Mouse (Mus musculus) left cerebral cortex, adult 8-10 months (tissue): ENCODE results near the gene Abcb4. TPM values are rescaled to one million over a fixed set of nuclear protein-coding genes. Genes with fewer than 3 reads are reported as not detected.
"Not testable (repeated sequence)": the region's sequence is repeated elsewhere in the genome, so short reads cannot be mapped to it uniquely, and the experiment has no call there.

Experiments used
- DNase-seq, 2 experiments: peaks; one replicate each; pipeline ENCODE4 v3.0.0; 2022; ENCODE audit warnings: low spot score in 2 of 2
- total RNA-seq, 4 experiments: library from RNA; stranded (reverse); gene quantifications; 2 replicates each; pipeline ENCODE4 v1.2.4; 2022

Gene Abcb4
- total RNA-seq, 4 experiments from 2014 or later, result 4.7 to 5.5 (median 4.9) TPM

DNA sequence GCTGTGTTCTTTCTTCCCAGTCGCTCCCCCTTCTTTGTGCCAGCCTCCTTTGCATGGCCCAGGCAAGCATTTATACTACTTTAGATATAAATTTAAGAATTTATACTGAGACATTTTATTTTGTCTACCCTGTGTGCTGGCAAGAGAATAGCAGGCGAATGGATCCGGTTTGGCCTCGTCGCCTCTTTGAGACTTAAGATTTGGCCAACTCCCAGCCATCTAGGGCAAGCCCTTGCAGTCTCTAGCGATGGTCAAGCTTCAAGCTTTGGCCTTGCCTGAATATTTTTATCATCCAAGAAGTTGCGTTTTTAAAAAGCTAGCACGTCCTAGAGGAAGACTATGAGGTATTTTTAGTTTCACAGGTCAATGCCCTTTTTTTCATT is 104.0 kb downstream of the Abcb4 start:
- no peak for DNase-seq

GRCm38 (mm10) chr5:8999108-8999507 is 105.6 kb downstream of the Abcb4 start:
- no peak for DNase-seq

DNA sequence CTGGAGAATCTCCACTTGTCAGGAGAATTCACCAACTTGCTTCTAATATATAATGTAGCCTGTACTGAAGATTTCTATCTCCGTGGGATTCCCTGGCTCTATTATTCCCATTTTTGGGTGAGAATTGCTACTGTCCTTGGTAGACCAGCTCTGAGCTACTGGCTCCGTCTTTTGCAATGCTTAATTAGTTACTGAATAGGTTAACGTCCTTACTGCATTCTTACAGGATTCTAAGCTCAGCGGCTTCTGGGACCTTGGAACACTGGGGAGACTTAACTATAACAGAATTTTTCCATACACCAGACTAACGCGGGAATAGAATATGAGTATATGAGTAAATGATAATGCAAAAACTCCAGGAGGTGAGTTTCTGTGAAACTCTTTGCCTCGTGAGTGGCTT is 106.5 kb downstream of the Abcb4 start:
- DNase-seq, result not testable (repeated sequence)

DNA sequence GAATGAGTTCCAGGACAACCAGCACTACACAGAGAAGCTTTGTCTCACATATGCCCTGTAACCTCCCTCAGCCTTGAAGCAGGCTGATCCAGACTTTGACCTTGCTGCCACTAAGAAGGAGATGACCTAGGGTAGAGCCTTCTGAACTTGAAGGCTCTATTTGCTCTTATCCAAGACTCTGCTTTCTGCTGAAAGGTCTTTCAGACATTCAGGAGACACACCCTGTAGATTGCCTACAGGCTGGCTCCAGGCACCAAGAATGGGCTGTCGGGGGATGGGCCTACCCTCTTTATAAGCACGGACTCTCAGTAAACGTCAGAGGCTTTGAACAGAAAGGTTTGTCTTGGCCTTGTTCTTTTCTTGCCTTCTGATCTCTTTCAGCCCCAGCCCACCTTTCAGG is 113.1 kb downstream of the Abcb4 start:
- DNase-seq, result not testable (repeated sequence)

Other genes with a start within 250 kb of the Abcb4 start
- gene Abcb1a, start 233.6 kb upstream of the Abcb4 start, total RNA-seq, result 10 to 100 TPM; 20.3 to 21.4 (median 20.8) TPM
- gene Abcb1b, start 95.6 kb upstream of the Abcb4 start, total RNA-seq, result 1 to 10 TPM; 2.3 to 8.7 (median 4.0) TPM
- gene Crot, start 103.6 kb downstream of the Abcb4 start, total RNA-seq, result 10 to 100 TPM; 22.8 to 25.3 (median 23.7) TPM
- 10 to 100 TPM; 11.4 to 16.5 (median 12.9) TPM for gene Tmem243, start 207.0 kb downstream of the Abcb4 start, total RNA-seq